Mouse (Mus musculus) inflammation-experienced regulatory T-cells (primary cell): ENCODE measurements around the gene Gm21866. TPM values are rescaled to one million over a fixed set of nuclear protein-coding genes. Genes with fewer than 3 reads are reported as not detected.

Source experiments
- polyA plus RNA-seq, 2 experiments: library from polyadenylated mRNA; unstranded; fragments of 100-300 nt; shearing (Covaris generic); gene quantifications; one replicate each; pipeline ENCODE4 v1.2.1; 2017

Gene Gm21866
- polyA plus RNA-seq: not detected

GRCm38 (mm10) chrY:13465479-13465878, at the start of gene Gm21866:
Gm21866 (minus strand) TSS chrY:13465579.

GRCm38 (mm10) chrY:13493726-13494125, 28.3 kb upstream of the Gm21866 start, which contains the start of gene Gm20773:
Gm20773 (plus strand) TSS chrY:13494026.

Other genes starting within 250 kb of the Gm21866 start
- not detected for gene Gm21828, start 241.7 kb downstream of the Gm21866 start, polyA plus RNA-seq
- not detected for gene Gm21440, start 213.2 kb downstream of the Gm21866 start, polyA plus RNA-seq
- gene Gm21454, start 213.1 kb downstream of the Gm21866 start, polyA plus RNA-seq: not detected
- not detected for gene Gm21725, start 116.5 kb downstream of the Gm21866 start, polyA plus RNA-seq
- not detected for gene Gm20773, start 28.4 kb upstream of the Gm21866 start, polyA plus RNA-seq